Mouse (Mus musculus) heart, postnatal 0 days (tissue): ENCODE measurements around the gene 1700010B08Rik.

Source experiments
- CTCF ChIP-seq: IDR thresholded peaks from 2 replicates; pipeline ENCODE4 v1.5.1; 2016; ENCODE audit warnings: antibody characterized with exemption, control low read depth, low read depth
- EP300 ChIP-seq: IDR thresholded peaks from 2 replicates; pipeline ENCODE4 v1.6.1; 2016; ENCODE audit warnings: antibody characterized with exemption, low read depth

DNA sequence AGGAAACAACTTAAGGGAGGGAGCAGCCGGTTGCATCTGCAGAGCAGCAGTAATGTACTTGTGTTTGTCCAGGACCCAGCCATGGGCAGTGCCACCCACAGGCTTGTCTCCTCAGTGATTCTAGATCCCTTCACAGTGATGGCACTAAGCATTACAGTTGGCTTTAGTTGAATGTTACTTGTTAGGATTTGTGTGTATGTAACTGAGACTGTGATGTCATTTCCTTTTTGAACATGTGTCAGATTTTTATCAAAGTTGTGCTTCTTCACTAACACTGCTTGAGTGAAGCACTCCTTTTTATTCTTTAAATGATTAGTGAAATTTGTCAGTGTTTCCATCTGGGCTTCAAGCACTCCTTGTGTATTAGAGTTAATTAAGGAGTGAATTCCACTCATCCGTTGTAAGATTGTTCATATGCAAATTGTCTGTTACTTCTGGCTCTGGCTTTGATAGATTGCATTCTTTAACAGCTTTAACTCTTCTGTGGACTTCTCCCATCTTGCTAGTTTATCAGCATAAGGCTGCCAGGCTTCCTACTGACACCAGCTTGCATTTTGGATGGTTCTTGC is 46.8 kb upstream of the 1700010B08Rik start:
- TF ChIP-seq CTCF (no peak), EP300 (no peak)
